Mouse (Mus musculus): ENCODE results near the gene Lrrc19. TPM values are rescaled to one million over a fixed set of nuclear protein-coding genes. Genes with fewer than 3 reads are reported as not detected.

Lrrc19 gene
- polyA plus RNA-seq, 1 experiment: not detected

- Histone ChIP-seq H3K27ac (ENCODE audit: insufficient read depth, low read depth, low read length) (no peak overlapping the region), H3K4me3 (ENCODE audit: insufficient read depth, low read depth, low read length) (no peak overlapping the region), H3K4me1 (ENCODE audit: control insufficient read depth, insufficient read depth, low read length) (no peaks in the 10 kb centered on the region)
- WGBS: 85% methylated on average over 4 of the region's 4 CpGs
- TF ChIP-seq POLR2A (IDR thresholded peaks at IDR 0.05; ENCODE audit: insufficient read depth, low read depth, low read length) (no peak), CTCF (IDR thresholded peaks at IDR 0.05; ENCODE audit: insufficient read depth, low read depth, low read length) (no peak)
These were observed 48.5 kb downstream of the Lrrc19 start for GRCm38 (mm10) chr4:94601395-94601794.

DNA sequence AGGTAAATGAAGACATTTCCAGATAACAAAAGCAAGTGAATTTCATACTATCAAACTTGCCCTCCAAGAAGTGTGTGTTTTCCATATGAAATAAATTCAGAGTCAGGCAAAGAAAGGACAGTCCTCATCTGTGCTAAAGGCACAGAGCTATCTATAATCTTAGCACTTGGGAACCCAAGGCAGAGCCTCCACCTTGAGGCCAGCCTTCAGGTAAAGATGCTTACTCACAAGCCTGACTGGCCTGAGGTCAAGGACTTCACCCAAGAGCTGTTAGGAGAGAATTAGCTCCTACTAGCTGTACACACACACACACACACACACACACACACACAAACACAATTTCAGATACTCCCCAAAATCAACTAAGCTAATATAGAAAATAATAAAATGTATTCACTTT, 57.2 kb downstream of the Lrrc19 start:
- Histone ChIP-seq H3K27ac (ENCODE audit: insufficient read depth, low read depth, low read length) (no peak overlapping the region), H3K4me1 (ENCODE audit: control insufficient read depth, insufficient read depth, low read length) (no peaks in the 10 kb centered on the region), H3K4me3 (ENCODE audit: insufficient read depth, low read depth, low read length) (no peak overlapping the region)
- TF ChIP-seq CTCF (IDR thresholded peaks at IDR 0.05; ENCODE audit: insufficient read depth, low read depth, low read length) (no peak), POLR2A (IDR thresholded peaks at IDR 0.05; ENCODE audit: insufficient read depth, low read depth, low read length) (no peak)

DNA sequence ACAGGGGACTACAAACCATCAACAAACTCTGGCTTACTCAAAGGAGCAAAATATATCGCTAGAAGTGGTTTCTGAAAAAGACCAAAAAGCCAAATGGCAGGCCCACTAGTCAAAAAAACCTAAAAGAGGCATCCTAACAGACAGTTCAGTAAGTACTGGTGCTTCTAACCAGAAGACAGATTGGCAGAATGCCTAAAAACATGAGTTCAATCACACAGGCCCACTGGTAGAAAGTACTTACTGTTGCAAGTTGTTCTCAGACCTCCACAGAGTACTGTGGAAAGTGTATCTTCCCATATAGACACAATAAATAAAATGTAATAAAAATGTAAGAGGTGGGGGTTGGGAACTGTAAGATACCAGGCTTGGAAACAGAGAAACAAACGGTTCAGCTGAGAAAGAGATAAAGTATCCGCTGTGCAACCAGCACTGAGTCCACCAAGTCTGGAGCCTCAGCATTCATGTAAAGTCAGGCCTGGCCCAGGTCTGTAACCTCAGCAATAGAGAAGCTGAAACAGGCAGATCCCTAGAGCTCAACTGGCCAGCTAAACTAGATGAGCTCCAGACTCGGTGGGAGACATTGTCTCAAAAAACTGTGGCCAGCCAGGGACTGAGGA, 58.1 kb downstream of the Lrrc19 start:
- no peak overlapping the region for H3K4me3 ChIP-seq (ENCODE audit: insufficient read depth, low read depth, low read length)
- TF ChIP-seq POLR2A (IDR thresholded peaks at IDR 0.05; ENCODE audit: insufficient read depth, low read depth, low read length) (no peak), CTCF (IDR thresholded peaks at IDR 0.05; ENCODE audit: insufficient read depth, low read depth, low read length) (no peak)
- no peak overlapping the region for H3K27ac ChIP-seq (ENCODE audit: insufficient read depth, low read depth, low read length)
- WGBS: 73% methylated on average over 4 of the region's 4 CpGs
- H3K4me1 ChIP-seq (ENCODE audit: control insufficient read depth, insufficient read depth, low read length): no peaks in the 10 kb centered on the region

Other genes starting within 250 kb of the Lrrc19 start
- not detected in 2 replicates for gene Gm10306, start 93.6 kb downstream of the Lrrc19 start, polyA plus RNA-seq (2012; ENCODE audit: insufficient read depth, insufficient read length, low replicate concordance, missing spikeins)
- not detected in 2 replicates for gene Caap1, start 93.3 kb downstream of the Lrrc19 start, polyA plus RNA-seq (2012; ENCODE audit: insufficient read depth, insufficient read length, low replicate concordance, missing spikeins)
- not detected in 2 replicates for gene Plaa, start 46.9 kb downstream of the Lrrc19 start, polyA plus RNA-seq (2012; ENCODE audit: insufficient read depth, insufficient read length, low replicate concordance, missing spikeins)
- not detected in 2 replicates for gene Ift74, start 35.7 kb downstream of the Lrrc19 start, polyA plus RNA-seq (2012; ENCODE audit: insufficient read depth, insufficient read length, low replicate concordance, missing spikeins)
- not detected in 2 replicates for gene Tek, start 89.1 kb upstream of the Lrrc19 start, polyA plus RNA-seq (2012; ENCODE audit: insufficient read depth, insufficient read length, low replicate concordance, missing spikeins)